Mouse (Mus musculus) intestine, embryonic 15.5 days (tissue): Measurements from ENCODE around the gene Uso1. TPM values are rescaled to one million over a fixed set of nuclear protein-coding genes. Genes with fewer than 3 reads are reported as not detected.

ENCODE experiments used
- ATAC-seq: fragments of 200-750 bp; cut with Nextera tagmentation; 2 replicates; pipeline ENCODE4 v1.8.0; 2017; ENCODE audit warnings: moderate TSS enrichment, moderate library complexity
- H3K27ac ChIP-seq: fragments of 300-500 bp; sonication (generic); 2 replicates; pipeline ENCODE4 v1.5.1; 2015; ENCODE audit warnings: mild to moderate bottlenecking, inconsistent platforms
- H3K27me3 ChIP-seq: fragments of 300-500 bp; sonication (generic); replicated peaks from 2 replicates; pipeline ENCODE4 v1.6.1; 2015; ENCODE audit warnings: inconsistent platforms
- H3K36me3 ChIP-seq: fragments of 300-500 bp; sonication (generic); 2 replicates; pipeline ENCODE4 v1.6.1; 2015; ENCODE audit warnings: inconsistent platforms
- H3K4me1 ChIP-seq: fragments of 300-500 bp; sonication (generic); replicated peaks from 2 replicates; pipeline ENCODE4 v1.6.1; 2015; ENCODE audit warnings: inconsistent platforms
- H3K4me2 ChIP-seq: fragments of 300-500 bp; sonication (generic); replicated peaks from 2 replicates; pipeline ENCODE4 v1.6.1; 2015; ENCODE audit warnings: mild to moderate bottlenecking, inconsistent platforms
- H3K4me3 ChIP-seq: fragments of 300-500 bp; sonication (generic); replicated peaks from 2 replicates; pipeline ENCODE4 v1.5.1; 2015; ENCODE audit warnings: inconsistent platforms
- H3K9ac ChIP-seq: fragments of 300-500 bp; sonication (generic); 2 replicates; pipeline ENCODE4 v1.6.1; 2015; ENCODE audit warnings: inconsistent platforms
- H3K9me3 ChIP-seq: fragments of 300-500 bp; sonication (generic); 2 replicates; pipeline ENCODE4 v1.6.1; 2016; ENCODE audit warnings: inconsistent platforms
- WGBS: fragments of 180-500 bp; shearing (Covaris S2); methylation state at CpG from one replicate; pipeline ENCODE4 v1.1.7; 2015; 5-methylcytosine and 5-hydroxymethylcytosine counted together
- polyA plus RNA-seq: library from polyadenylated mRNA; unstranded; fragments of >200 nt; fragmentation: Nextera tagmentation; extraction: Ambion mirVana; gene quantifications from 2 replicates; pipeline ENCODE4 v1.2.1, GENCODE M21; 2015

Gene Uso1
- polyA plus RNA-seq, 1 experiment from 2014 or later: 45.9 TPM

GRCm38 (mm10) chr5:92205706-92206105 lies 68.0 kb downstream of the Uso1 start:
- H3K9ac ChIP-seq: no peak overlapping the region
- ATAC-seq: no peak
- peaks cover 11% of the 10 kb centered on the region for H3K36me3 ChIP-seq
- no peak overlapping the region for H3K27ac ChIP-seq
- 0 out of 2 replicates have a peak, but pooled peaks cover 6% of the 10 kb centered on the region for H3K4me1 ChIP-seq
- no peaks in the 10 kb centered on the region for H3K27me3 ChIP-seq
- H3K4me2 ChIP-seq: 0 out of 2 replicates have a peak overlapping the region, but pooled peaks have one; percentile 0
- WGBS: 70% methylated on average over 5 of the region's 5 CpGs
- no peaks in the 10 kb centered on the region for H3K9me3 ChIP-seq
- H3K4me3 ChIP-seq: no peak overlapping the region

DNA sequence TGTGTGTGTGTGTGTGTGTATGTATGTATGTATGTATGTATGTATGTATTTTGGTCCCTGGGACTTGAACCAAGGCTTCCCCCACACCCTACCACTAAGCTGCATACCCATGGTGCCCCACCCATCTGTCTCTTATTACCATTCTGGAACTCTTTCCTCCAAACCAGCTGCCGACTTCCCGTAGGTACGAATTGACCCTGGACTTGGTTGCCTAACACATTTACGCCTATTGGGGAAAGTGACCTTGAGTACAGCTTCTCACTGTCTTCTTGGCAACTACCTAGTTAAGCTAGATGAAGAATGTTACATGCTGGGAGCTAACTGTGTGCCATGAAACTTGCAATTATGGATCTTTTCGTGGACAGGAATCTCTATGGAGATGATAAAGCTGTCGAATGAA lies 68.4 kb downstream of the Uso1 start:
- H3K4me2 ChIP-seq: no peak overlapping the region
- H3K4me1 ChIP-seq: 0 out of 2 replicates have a peak, but pooled peaks cover 6% of the 10 kb centered on the region
- no peak overlapping the region for H3K4me3 ChIP-seq
- ATAC-seq: no peak
- peaks cover 7% of the 10 kb centered on the region for H3K36me3 ChIP-seq
- H3K9ac ChIP-seq: no peak overlapping the region
- H3K27me3 ChIP-seq: no peaks in the 10 kb centered on the region
- H3K27ac ChIP-seq: no peak overlapping the region
- 78% methylated on average over 6 of the region's 6 CpGs for WGBS
- no peaks in the 10 kb centered on the region for H3K9me3 ChIP-seq

GRCm38 (mm10) chr5:92210205-92210604 lies 72.5 kb downstream of the Uso1 start:
- 0 out of 2 replicates have a peak, but pooled peaks cover 4% of the 10 kb centered on the region for H3K4me1 ChIP-seq
- H3K36me3 ChIP-seq: no peaks in the 10 kb centered on the region
- H3K4me2 ChIP-seq: no peak overlapping the region
- WGBS: 61% methylated on average over 8 of the region's 8 CpGs
- no peak for ATAC-seq
- no peak overlapping the region for H3K9ac ChIP-seq
- no peaks in the 10 kb centered on the region for H3K9me3 ChIP-seq
- H3K27ac ChIP-seq: no peak overlapping the region
- H3K4me3 ChIP-seq: no peak overlapping the region
- no peaks in the 10 kb centered on the region for H3K27me3 ChIP-seq

DNA sequence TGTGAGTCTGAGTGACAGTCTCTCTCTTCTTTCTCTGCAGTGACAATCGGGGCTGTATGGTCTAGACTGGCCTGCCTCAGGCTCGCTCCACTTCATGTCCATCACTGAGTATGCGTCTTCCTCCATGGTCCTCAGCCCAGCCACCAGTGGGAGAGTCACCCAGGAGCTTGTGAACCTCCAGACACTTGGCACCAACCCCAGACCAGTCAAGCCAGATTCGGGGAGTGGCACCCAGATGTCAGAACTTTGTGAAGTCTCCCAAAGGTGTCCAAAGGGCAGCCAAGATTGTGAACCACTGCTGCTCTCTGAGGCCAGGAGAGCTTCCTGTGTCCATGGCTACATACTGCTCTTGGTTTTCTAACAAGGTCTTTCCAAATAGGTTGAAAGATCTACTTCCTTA lies 74.5 kb downstream of the Uso1 start:
- Histone ChIP-seq H3K27me3 (no peaks in the 10 kb centered on the region), H3K9ac (no peak overlapping the region), H3K4me1 (no peaks in the 10 kb centered on the region), H3K36me3 (no peaks in the 10 kb centered on the region), H3K4me2 (no peak overlapping the region), H3K9me3 (no peaks in the 10 kb centered on the region), H3K4me3 (no peak overlapping the region), H3K27ac (no peak overlapping the region)
- WGBS: 87% methylated on average over 4 of the region's 4 CpGs
- ATAC-seq: 0 out of 2 replicates have a peak, but pooled peaks have one; percentile 15

DNA sequence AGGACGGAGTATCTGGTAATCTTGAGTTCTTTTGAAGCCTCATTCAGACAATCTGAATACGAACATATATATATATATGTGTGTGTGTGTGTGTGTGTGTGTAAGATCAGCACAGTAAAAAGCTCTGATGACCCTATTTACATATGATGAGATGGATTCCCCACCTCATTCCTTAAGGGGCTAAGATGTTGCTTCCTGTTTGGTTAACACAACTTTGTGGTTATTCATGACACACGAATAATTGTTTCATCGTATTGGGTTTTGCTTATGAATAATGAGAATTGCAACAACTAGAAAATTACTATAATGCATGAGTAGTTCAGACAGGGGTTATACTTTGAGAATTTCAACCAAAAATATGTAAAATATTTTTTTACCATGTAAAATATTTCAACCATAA lies 77.6 kb downstream of the Uso1 start, which contains the start of gene U90926:
TSS of gene U90926 (minus strand) at position 101 of the 400 bp plus-strand sequence.
- ATAC-seq: no peak
- H3K36me3 ChIP-seq: no peaks in the 10 kb centered on the region
- WGBS: 89% methylated on average over 4 of the region's 4 CpGs

GRCm38 (mm10) chr5:92218915-92219793 lies 81.4 kb downstream of the Uso1 start:
- Histone ChIP-seq H3K27ac (no peak overlapping the region), H3K4me1 (no peaks in the 10 kb centered on the region), H3K27me3 (no peaks in the 10 kb centered on the region), H3K4me3 (no peak overlapping the region), H3K36me3 (no peaks in the 10 kb centered on the region), H3K4me2 (no peak overlapping the region), H3K9me3 (no peaks in the 10 kb centered on the region), H3K9ac (no peak overlapping the region)
- 66% methylated on average over 17 of the region's 17 CpGs for WGBS
- no peak for ATAC-seq

More for the DNA sequence above, 77.6 kb downstream of the Uso1 start, which contains the start of gene U90926:
- Histone ChIP-seq H3K27me3 (no peaks in the 10 kb centered on the region), H3K4me3 (no peak within 1 kb of the TSS), H3K27ac (no peak within 1 kb of the TSS), H3K4me1 (no peaks in the 10 kb centered on the region), H3K9me3 (no peaks in the 10 kb centered on the region), H3K4me2 (no peak within 1 kb of the TSS), H3K9ac (no peak within 1 kb of the TSS)

GRCm38 (mm10) chr5:92219826-92220225 lies 82.1 kb downstream of the Uso1 start:
- no peak for ATAC-seq
- Histone ChIP-seq H3K4me1 (no peaks in the 10 kb centered on the region), H3K9ac (no peak overlapping the region), H3K27ac (no peak overlapping the region), H3K4me3 (no peak overlapping the region), H3K4me2 (no peak overlapping the region), H3K27me3 (no peaks in the 10 kb centered on the region), H3K9me3 (no peaks in the 10 kb centered on the region), H3K36me3 (no peaks in the 10 kb centered on the region)
- 74% methylated on average over 6 of the region's 6 CpGs for WGBS

- Histone ChIP-seq H3K4me2 (no peak overlapping the region), H3K4me3 (no peak overlapping the region), H3K27ac (no peak overlapping the region), H3K36me3 (no peaks in the 10 kb centered on the region), H3K4me1 (no peaks in the 10 kb centered on the region), H3K27me3 (no peaks in the 10 kb centered on the region), H3K9me3 (no peaks in the 10 kb centered on the region), H3K9ac (no peak overlapping the region)
- no peak for ATAC-seq
- 89% methylated on average over 8 of the region's 8 CpGs for WGBS
Measured at GRCm38 (mm10) chr5:92220287-92220902, 82.7 kb downstream of the Uso1 start.

DNA sequence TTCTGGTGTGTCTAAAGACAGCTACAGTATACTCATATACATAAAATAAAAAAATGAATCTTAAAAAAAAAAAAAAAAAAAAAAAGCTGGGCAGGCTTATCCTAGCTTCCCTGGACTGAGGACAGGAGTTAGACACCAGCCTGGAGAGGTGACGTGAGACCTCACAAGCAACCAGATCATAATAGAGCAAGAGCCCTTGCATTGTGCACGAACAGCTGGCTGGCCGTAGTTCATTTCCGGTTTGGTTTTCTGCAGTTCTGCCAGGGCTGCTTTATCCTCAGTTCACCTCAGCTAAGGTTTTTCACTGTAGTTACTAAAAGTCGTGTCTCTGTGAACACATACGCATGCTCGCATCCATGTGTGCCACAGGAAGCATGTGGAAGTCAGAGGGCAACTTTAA lies 90.0 kb downstream of the Uso1 start:
- no peaks in the 10 kb centered on the region for H3K27me3 ChIP-seq
- no peak for ATAC-seq
- no peaks in the 10 kb centered on the region for H3K9me3 ChIP-seq
- 67% methylated on average over 7 of the region's 7 CpGs for WGBS
- no peak overlapping the region for H3K27ac ChIP-seq
- no peak overlapping the region for H3K9ac ChIP-seq
- no peaks in the 10 kb centered on the region for H3K4me1 ChIP-seq
- no peak overlapping the region for H3K4me3 ChIP-seq
- H3K36me3 ChIP-seq: no peaks in the 10 kb centered on the region
- no peak overlapping the region for H3K4me2 ChIP-seq

DNA sequence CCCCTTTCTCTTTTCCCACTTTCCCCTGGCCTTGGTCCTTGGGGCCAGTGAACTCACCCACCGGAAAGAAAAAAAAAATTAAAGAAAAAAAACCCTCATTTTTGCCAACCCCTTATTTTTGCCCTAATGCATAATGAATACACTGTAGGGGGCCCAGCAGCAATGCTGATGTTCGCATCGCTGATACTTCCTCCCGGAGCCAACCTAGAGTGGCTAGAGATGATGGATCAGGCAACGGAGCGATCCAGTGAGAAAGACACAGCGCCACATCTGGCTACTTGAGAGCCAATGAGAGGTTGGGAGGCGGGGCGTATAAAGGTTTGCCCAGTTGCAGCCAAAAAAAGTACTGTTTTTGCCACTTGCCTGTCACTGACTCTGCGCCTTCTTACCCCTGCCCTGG lies 91.0 kb downstream of the Uso1 start:
- Histone ChIP-seq H3K9ac (no peak overlapping the region), H3K36me3 (no peaks in the 10 kb centered on the region), H3K4me1 (no peaks in the 10 kb centered on the region), H3K4me2 (no peak overlapping the region), H3K9me3 (no peaks in the 10 kb centered on the region), H3K4me3 (no peak overlapping the region), H3K27me3 (no peaks in the 10 kb centered on the region), H3K27ac (no peak overlapping the region)
- 50% methylated on average over 10 of the region's 10 CpGs for WGBS
- no peak for ATAC-seq

GRCm38 (mm10) chr5:92229514-92229913 lies 91.8 kb downstream of the Uso1 start:
- no peaks in the 10 kb centered on the region for H3K4me1 ChIP-seq

DNA sequence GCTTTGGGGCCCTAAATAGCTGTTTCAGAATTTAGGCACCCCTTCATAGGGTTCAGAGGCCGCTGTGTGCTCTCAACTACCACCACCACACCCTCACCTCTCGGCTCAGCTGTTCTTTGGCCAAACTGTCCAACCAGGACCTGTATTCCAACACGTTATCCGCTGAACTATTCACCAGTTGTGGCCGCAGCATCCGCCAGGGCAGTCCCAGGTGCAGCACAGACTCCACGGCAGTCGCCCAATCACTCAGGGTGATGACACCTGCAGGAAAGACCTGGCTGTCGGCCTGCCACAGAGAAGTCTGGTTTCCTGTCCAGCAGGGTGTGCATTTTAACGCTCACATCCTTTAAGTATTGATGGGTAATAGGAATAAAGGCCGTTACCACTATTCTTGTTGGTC lies 92.6 kb downstream of the Uso1 start:
- H3K27me3 ChIP-seq: no peaks in the 10 kb centered on the region
- ATAC-seq: no peak
- H3K9me3 ChIP-seq: no peaks in the 10 kb centered on the region
- H3K4me1 ChIP-seq: no peaks in the 10 kb centered on the region
- H3K9ac ChIP-seq: no peak overlapping the region
- H3K27ac ChIP-seq: no peak overlapping the region
- no peaks in the 10 kb centered on the region for H3K36me3 ChIP-seq
- 83% methylated on average over 11 of the region's 11 CpGs for WGBS
- H3K4me3 ChIP-seq: no peak overlapping the region
- H3K4me2 ChIP-seq: no peak overlapping the region

More at GRCm38 (mm10) chr5:92229514-92229913, 91.8 kb downstream of the Uso1 start:
- ATAC-seq: no peak
- Histone ChIP-seq H3K27me3 (no peaks in the 10 kb centered on the region), H3K4me2 (no peak overlapping the region), H3K9ac (no peak overlapping the region), H3K27ac (no peak overlapping the region), H3K36me3 (no peaks in the 10 kb centered on the region), H3K4me3 (no peak overlapping the region), H3K9me3 (no peaks in the 10 kb centered on the region)
- 91% methylated on average over 3 of the region's 3 CpGs for WGBS
